Mouse (Mus musculus) hindbrain, embryonic 14.5 days (tissue): ENCODE measurements around the gene Slc22a1. TPM values are rescaled to one million over a fixed set of nuclear protein-coding genes. Genes with fewer than 3 reads are reported as not detected.

ENCODE experiments used
- ATAC-seq: fragments of 200-750 bp; cut with Nextera tagmentation; 2 replicates; pipeline ENCODE4 v1.8.0; 2017; ENCODE audit warnings: moderate number of reproducible peaks, mild to moderate bottlenecking, moderate TSS enrichment, moderate library complexity; ENCODE audit not compliant: low FRiP score
- DNase-seq: peaks from one replicate; pipeline ENCODE4 v3.0.0-alpha.2; 2015; ENCODE audit warnings: low spot score
- H3K27ac ChIP-seq: fragments of 300-500 bp; sonication (generic); 2 replicates; pipeline ENCODE4 v1.5.1; 2014; ENCODE audit warnings: mild to moderate bottlenecking, moderate library complexity
- H3K27me3 ChIP-seq: fragments of 300-500 bp; sonication (generic); 2 replicates; pipeline ENCODE4 v1.6.1; 2014; ENCODE audit warnings: mild to moderate bottlenecking, low read length, mixed read lengths; ENCODE audit not compliant: control insufficient read depth, insufficient read depth
- H3K36me3 ChIP-seq: fragments of 300-500 bp; sonication (generic); replicated peaks from 2 replicates; pipeline ENCODE4 v1.6.1; 2014; ENCODE audit not compliant: control insufficient read depth, insufficient read depth
- H3K4me1 ChIP-seq: fragments of 300-500 bp; sonication (generic); replicated peaks from 2 replicates; pipeline ENCODE4 v1.6.1; 2014; ENCODE audit warnings: antibody characterized with exemption, low read length, mixed read lengths; ENCODE audit not compliant: control insufficient read depth, insufficient read depth
- H3K4me2 ChIP-seq: fragments of 300-500 bp; sonication (generic); replicated peaks from 2 replicates; pipeline ENCODE4 v1.6.1; 2014; ENCODE audit warnings: mild to moderate bottlenecking, moderate library complexity
- H3K4me3 ChIP-seq: fragments of 300-500 bp; sonication (generic); replicated peaks from 2 replicates; pipeline ENCODE4 v1.5.1; 2014; ENCODE audit warnings: mild to moderate bottlenecking, low read length
- H3K9ac ChIP-seq: fragments of 300-500 bp; sonication (generic); 2 replicates; pipeline ENCODE4 v1.6.1; 2014
- H3K9me3 ChIP-seq: fragments of 300-500 bp; sonication (generic); 2 replicates; pipeline ENCODE4 v1.6.1; 2016; ENCODE audit warnings: low read length; ENCODE audit not compliant: control insufficient read depth
- WGBS: fragments of 180-500 bp; shearing (Covaris S2); extraction: QIAGEN DNeasy Blood & Tissue Kit; methylation state at CpG from one replicate; pipeline ENCODE4 v1.1.7; 2014; 5-methylcytosine and 5-hydroxymethylcytosine counted together
- polyA plus RNA-seq: library from polyadenylated mRNA; unstranded; fragments of >200 nt; fragmentation: Nextera tagmentation; extraction: Ambion mirVana; gene quantifications from 2 replicates; pipeline ENCODE4 v1.2.1, GENCODE M21; 2014

The Slc22a1 gene
- polyA plus RNA-seq, 1 experiment from 2014 or later: not detected

- Histone ChIP-seq H3K4me3 (no peak overlapping the region), H3K4me1 (no peaks in the 10 kb centered on the region), H3K9ac (no peak overlapping the region), H3K27me3 (no peaks in the 10 kb centered on the region), H3K9me3 (no peaks in the 10 kb centered on the region), H3K36me3 (no peaks in the 10 kb centered on the region), H3K27ac (no peak overlapping the region), H3K4me2 (no peak overlapping the region)
- no peak for DNase-seq
- 91% methylated on average over 4 of the region's 4 CpGs for WGBS
- ATAC-seq: no peak
These were observed 47.6 kb downstream of the Slc22a1 start for GRCm38 (mm10) chr17:12627983-12628382.

DNA sequence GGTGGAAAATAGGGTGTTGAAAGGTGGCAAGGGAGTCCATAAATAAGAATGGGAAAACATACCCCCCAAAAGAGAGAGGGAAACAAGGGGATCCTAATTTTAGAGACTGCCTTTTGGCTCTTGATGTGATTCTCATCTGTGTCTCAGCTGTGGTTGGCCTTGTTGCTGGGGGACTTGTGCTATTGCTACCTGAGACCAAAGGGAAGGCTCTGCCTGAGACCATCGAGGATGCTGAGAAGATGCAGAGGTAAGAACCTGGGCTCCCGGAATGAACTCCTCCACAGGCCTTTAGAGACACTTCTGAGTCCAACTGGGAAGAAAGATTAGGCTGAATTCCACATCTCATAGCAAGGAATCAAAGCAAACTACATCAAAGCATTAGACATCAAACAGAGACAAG, 56.0 kb downstream of the Slc22a1 start:
- Histone ChIP-seq H3K27ac (no peak overlapping the region), H3K4me3 (no peak overlapping the region), H3K9me3 (no peaks in the 10 kb centered on the region), H3K4me1 (no peaks in the 10 kb centered on the region), H3K4me2 (no peak overlapping the region), H3K36me3 (no peaks in the 10 kb centered on the region), H3K9ac (no peak overlapping the region), H3K27me3 (no peaks in the 10 kb centered on the region)
- WGBS: 88% methylated on average over 2 of the region's 2 CpGs
- DNase-seq: no peak
- no peak for ATAC-seq

DNA sequence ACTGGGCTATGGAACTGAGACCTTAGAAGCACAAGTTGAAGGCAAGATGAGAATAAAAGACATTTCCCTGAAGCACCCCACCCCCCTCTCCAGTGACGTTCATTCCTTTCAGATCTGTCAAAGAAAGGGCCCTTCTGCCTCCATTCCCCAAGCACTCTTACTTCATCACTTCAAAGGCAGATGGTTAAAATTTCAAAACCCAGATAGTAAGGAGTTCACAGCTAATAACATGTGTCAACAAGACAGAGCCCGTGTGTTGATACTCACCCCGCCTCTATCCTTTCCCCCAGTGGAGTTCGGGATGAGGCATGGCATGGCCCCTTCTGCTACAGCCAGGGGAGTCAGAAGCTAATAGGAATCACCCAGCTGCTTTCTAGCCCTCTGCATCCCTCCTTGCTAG, 60.2 kb downstream of the Slc22a1 start:
- Histone ChIP-seq H3K9ac (no peak overlapping the region), H3K9me3 (no peaks in the 10 kb centered on the region), H3K4me2 (no peak overlapping the region), H3K27me3 (no peaks in the 10 kb centered on the region), H3K4me1 (no peaks in the 10 kb centered on the region), H3K4me3 (no peak overlapping the region), H3K27ac (no peak overlapping the region), H3K36me3 (no peaks in the 10 kb centered on the region)
- WGBS: 78% methylated on average over 4 of the region's 4 CpGs
- DNase-seq (no peak), ATAC-seq (no peak)

GRCm38 (mm10) chr17:12614511-12615385, 60.9 kb downstream of the Slc22a1 start:
- no peaks in the 10 kb centered on the region for H3K4me1 ChIP-seq
- 91% methylated on average over 15 of the region's 15 CpGs for WGBS
- DNase-seq: no peak

GRCm38 (mm10) chr17:12607202-12607601, 68.4 kb downstream of the Slc22a1 start:
- no peak overlapping the region for H3K9ac ChIP-seq
- H3K4me1 ChIP-seq: no peaks in the 10 kb centered on the region
- no peak overlapping the region for H3K4me3 ChIP-seq
- H3K27ac ChIP-seq: no peak overlapping the region
- H3K27me3 ChIP-seq: no peaks in the 10 kb centered on the region
- H3K4me2 ChIP-seq: no peak overlapping the region
- no peaks in the 10 kb centered on the region for H3K9me3 ChIP-seq
- ATAC-seq: no peak
- no peaks in the 10 kb centered on the region for H3K36me3 ChIP-seq
- DNase-seq: no peak

More at GRCm38 (mm10) chr17:12614511-12615385, 60.9 kb downstream of the Slc22a1 start:
- H3K9me3 ChIP-seq: no peaks in the 10 kb centered on the region
- no peaks in the 10 kb centered on the region for H3K36me3 ChIP-seq
- ATAC-seq: no peak
- no peaks in the 10 kb centered on the region for H3K27me3 ChIP-seq
- no peak overlapping the region for H3K4me2 ChIP-seq
- no peak overlapping the region for H3K9ac ChIP-seq
- H3K27ac ChIP-seq: no peak overlapping the region
- no peak overlapping the region for H3K4me3 ChIP-seq

DNA sequence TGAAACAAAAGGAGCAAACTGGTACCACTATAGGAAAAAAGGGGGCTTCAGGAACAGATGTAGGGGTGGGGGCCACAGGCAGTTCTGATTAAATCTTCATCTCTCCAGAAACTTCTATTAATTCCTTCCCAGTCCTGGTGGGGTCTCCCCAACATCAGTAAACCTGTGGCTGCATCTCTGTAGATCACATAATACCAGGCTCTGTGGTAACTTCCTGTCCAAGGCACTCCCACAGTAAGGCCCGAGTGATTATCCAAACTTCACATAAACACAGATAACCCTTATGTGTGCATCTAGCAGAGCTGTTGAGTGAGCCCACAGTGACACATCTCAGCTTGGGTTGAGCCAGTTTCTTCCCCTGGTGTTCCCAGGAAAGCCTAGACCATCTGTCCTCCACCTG, 69.0 kb downstream of the Slc22a1 start:
- DNase-seq: no peak
- Histone ChIP-seq H3K27me3 (no peaks in the 10 kb centered on the region), H3K9ac (no peak overlapping the region), H3K4me2 (no peak overlapping the region), H3K9me3 (no peaks in the 10 kb centered on the region), H3K4me3 (no peak overlapping the region), H3K36me3 (no peaks in the 10 kb centered on the region), H3K27ac (no peak overlapping the region), H3K4me1 (no peaks in the 10 kb centered on the region)
- WGBS: 91% methylated on average over 1 of the region's 1 CpGs
- ATAC-seq: no peak

Other genes with a start within 250 kb of the Slc22a1 start
- 0.82 and 1.3 TPM in 2 replicates for gene Slc22a3, start 168.1 kb downstream of the Slc22a1 start, polyA plus RNA-seq
- gene Slc22a2, start 91.7 kb downstream of the Slc22a1 start, polyA plus RNA-seq: 0.76 and 1.5 TPM in 2 replicates
- gene Igf2r, start 93.8 kb upstream of the Slc22a1 start, polyA plus RNA-seq: 13.1 and 14.9 TPM in 2 replicates
- gene Mas1, start 192.3 kb upstream of the Slc22a1 start, polyA plus RNA-seq: 0.31 TPM in 1 of 2 replicates, not detected in the other
- gene Mrgprh, start 200.2 kb upstream of the Slc22a1 start, polyA plus RNA-seq: not detected in 2 replicates
- gene Pnldc1, start 234.4 kb upstream of the Slc22a1 start, polyA plus RNA-seq: 1.8 and 2.5 TPM in 2 replicates
- gene Tcp1, start 239.9 kb upstream of the Slc22a1 start, polyA plus RNA-seq: 392 and 417 TPM in 2 replicates
- gene Mrpl18, start 240.5 kb upstream of the Slc22a1 start, polyA plus RNA-seq: 112 and 138 TPM in 2 replicates